Mouse (Mus musculus) thymus, postnatal 10 days (tissue): ENCODE results near the gene Ppfia2.

Experiments used
- DNase-seq, 2 experiments: peaks; one replicate each; pipeline ENCODE4 v3.0.0; 2021; ENCODE audit warnings: low spot score in 2 of 2

The Ppfia2 gene

GRCm38 (mm10) chr10:106914822-106915221, 444.7 kb downstream of the Ppfia2 start:
- no peak for DNase-seq

- no peak for DNase-seq
Observed at GRCm38 (mm10) chr10:106924334-106924733, 454.2 kb downstream of the Ppfia2 start.

GRCm38 (mm10) chr10:106924798-106925197, 454.7 kb downstream of the Ppfia2 start:
- no peak for DNase-seq

- no peak for DNase-seq
Observed at GRCm38 (mm10) chr10:106928576-106929332, 458.6 kb downstream of the Ppfia2 start.

- no peak for DNase-seq
Observed at GRCm38 (mm10) chr10:106932571-106933073, 462.5 kb downstream of the Ppfia2 start.

GRCm38 (mm10) chr10:106936996-106937395, 466.9 kb downstream of the Ppfia2 start:
- no peak for DNase-seq

- DNase-seq: no peak
Observed at GRCm38 (mm10) chr10:106938851-106939250, 468.7 kb downstream of the Ppfia2 start.

GRCm38 (mm10) chr10:106939441-106939840, 469.3 kb downstream of the Ppfia2 start:
- DNase-seq: no peak

- no peak for DNase-seq
Observed at GRCm38 (mm10) chr10:106941380-106941779, 471.2 kb downstream of the Ppfia2 start.

GRCm38 (mm10) chr10:106959026-106959425, 488.9 kb downstream of the Ppfia2 start:
- no peak for DNase-seq

- DNase-seq: no peak
Observed at GRCm38 (mm10) chr10:106975193-106976141, 505.3 kb downstream of the Ppfia2 start.
